Mouse (Mus musculus): ENCODE results near the gene Bag5. TPM values are rescaled to one million over a fixed set of nuclear protein-coding genes. Genes with fewer than 3 reads are reported as not detected.

The Bag5 gene
- total RNA-seq (2015) = 10.8 and 11.4 TPM in 2 replicates
- total RNA-seq (2017) = 19.1 and 21.8 TPM in 2 replicates

DNA sequence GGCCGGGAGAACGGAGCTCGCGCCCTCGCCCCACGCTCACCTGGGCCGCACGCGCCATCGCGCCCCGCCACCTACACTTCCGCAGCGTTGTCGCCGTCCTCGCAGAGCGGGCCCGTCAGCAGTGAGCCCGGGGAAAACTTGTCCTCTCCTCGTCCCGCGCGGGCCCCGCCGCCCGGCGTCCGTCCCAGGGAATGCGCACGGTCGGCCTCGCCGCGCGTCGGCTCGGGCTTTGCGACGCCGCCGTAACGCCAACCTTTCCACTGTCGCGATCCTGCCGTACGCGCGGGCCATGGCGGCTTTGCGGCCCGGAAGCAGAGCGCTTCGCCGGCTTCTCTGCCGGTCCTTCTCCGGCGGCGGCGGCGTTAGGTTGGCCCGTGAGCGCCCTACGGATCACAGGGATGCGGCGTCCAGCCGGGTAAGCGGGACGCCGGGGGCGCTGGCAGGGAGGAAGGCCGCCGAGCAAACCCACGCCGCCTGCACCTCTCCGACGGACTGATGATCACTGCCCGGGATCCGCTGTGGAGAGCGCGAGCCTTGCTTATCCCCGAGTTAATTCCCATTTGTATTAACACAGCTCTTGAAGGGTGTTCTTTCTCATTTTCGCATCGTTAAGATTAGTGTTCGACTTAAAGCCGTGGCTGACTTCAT, at the start of gene Bag5, which contains the start of gene Apopt1:
TSS of gene Bag5 (minus strand) at position 254 of the 648 bp plus-strand sequence.
TSS of gene Apopt1 (plus strand) at position 258 of the 648 bp plus-strand sequence.
- ATAC-seq (ENCODE audit: poor library complexity, severe bottlenecking) = peak; percentile 98

DNA sequence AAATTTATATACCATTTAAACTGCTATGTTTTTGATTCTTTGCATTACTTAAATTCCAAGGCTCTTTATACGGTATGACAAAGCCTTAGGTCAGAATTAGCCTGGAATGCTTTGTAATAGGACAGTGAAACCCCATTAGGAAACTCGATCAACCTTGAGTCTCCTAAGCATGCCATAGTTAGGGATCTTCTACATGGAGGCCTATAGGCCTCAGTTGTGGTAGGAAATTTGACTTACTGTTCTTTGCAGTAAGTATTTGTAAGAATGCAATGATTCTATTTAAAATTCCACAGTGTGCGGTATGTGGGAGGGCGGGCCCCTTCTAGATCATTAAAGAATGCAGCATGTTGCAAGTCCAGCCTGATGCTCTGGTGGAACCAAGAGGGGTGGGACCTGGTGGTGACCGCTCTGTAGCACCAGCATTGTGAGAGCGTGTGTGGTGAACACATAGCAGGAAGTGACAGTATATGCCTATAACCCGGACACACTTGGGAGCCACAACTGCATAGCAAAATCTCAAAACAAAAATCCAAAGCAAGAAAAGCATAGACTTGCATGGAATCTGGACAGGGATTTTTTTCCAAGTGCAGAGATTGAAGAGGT, 47.4 kb upstream of the Bag5 start:
- ATAC-seq (ENCODE audit: poor library complexity, severe bottlenecking) = peak; percentile 31; the same call in 1 of the 2 replicates

GRCm38 (mm10) chr12:111759176-111760061, 46.4 kb upstream of the Bag5 start:
- peak; percentile 26 for ATAC-seq (ENCODE audit: poor library complexity, severe bottlenecking)

GRCm38 (mm10) chr12:111758381-111759175, 45.5 kb upstream of the Bag5 start, which contains the start of gene Klc1:
TSS of gene Klc1 (plus strand) at chr12:111758849.
- ATAC-seq (ENCODE audit: poor library complexity, severe bottlenecking) = peak; percentile 62

- ATAC-seq (ENCODE audit: poor library complexity, severe bottlenecking) = no peak
These were observed 44.7 kb upstream of the Bag5 start for GRCm38 (mm10) chr12:111757561-111758325.

GRCm38 (mm10) chr12:111756698-111757082, 43.6 kb upstream of the Bag5 start:
- ATAC-seq (ENCODE audit: poor library complexity, severe bottlenecking) = no peak

GRCm38 (mm10) chr12:111756082-111756697, 43.1 kb upstream of the Bag5 start:
- ATAC-seq (ENCODE audit: poor library complexity, severe bottlenecking) = no peak

DNA sequence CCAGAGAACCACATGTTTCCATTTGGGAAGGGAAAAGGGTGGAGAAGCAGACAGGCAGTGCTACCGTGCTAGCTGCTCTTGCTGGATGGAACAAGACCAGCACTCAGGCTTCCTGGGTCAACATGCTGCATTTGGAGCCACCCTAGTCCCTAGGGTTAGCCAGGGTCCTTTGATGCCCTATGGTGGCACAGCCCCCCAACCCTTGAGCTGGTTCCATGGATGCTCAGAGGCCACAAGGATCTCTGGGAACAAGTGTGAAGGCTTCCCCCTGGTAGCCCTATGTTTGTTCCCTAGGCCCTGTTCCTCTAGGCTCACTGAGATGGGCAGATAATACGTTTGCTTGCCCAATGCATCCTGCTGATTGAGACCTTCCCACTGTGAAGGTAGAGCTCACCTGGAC, 42.2 kb upstream of the Bag5 start:
- no peak for ATAC-seq (ENCODE audit: poor library complexity, severe bottlenecking)

- ATAC-seq (ENCODE audit: poor library complexity, severe bottlenecking) = no peak
These were observed 41.7 kb upstream of the Bag5 start for GRCm38 (mm10) chr12:111754710-111755109.

DNA sequence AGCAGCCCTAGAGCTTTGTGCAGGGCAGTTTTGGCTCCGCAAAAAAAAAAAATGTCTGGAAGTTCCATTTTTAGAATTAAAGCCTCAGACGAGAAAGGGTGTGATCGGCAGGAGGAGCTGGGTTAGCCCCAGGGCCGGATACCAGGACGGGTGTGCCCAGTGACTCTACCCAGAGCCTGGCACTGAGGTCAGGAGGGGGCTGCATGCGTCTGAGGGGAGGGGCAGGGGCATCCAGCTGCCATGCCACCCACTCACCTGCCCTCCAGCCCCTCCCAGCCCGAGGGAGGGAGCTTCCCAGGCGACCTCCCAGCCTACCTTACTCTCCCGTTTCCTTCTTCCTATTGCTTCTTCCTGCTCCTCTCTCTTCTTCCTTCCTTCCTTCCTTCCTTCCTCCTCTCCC, 40.3 kb upstream of the Bag5 start:
- ATAC-seq (ENCODE audit: poor library complexity, severe bottlenecking) = no peak

DNA sequence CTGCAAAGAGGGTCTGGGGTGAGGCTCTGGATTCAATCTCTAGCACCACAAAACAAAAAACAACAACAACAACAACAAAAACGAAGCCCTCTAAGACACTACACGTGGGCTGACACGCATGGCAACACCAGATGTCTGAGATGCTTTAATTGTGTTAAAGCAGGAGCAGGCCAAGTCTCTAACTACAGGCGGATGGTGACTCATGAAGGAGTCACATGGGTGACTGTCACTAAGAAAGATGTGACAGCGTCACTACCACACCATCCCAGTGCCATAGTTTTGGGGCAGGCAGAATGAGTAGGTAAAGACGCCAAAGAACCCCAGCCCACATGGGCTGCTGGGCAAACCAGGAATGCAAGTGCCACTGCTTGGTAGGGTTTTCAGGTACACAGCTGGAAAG, 39.4 kb upstream of the Bag5 start:
- no peak for ATAC-seq (ENCODE audit: poor library complexity, severe bottlenecking)

GRCm38 (mm10) chr12:111750739-111751138, 37.7 kb upstream of the Bag5 start:
- no peak for ATAC-seq (ENCODE audit: poor library complexity, severe bottlenecking)

DNA sequence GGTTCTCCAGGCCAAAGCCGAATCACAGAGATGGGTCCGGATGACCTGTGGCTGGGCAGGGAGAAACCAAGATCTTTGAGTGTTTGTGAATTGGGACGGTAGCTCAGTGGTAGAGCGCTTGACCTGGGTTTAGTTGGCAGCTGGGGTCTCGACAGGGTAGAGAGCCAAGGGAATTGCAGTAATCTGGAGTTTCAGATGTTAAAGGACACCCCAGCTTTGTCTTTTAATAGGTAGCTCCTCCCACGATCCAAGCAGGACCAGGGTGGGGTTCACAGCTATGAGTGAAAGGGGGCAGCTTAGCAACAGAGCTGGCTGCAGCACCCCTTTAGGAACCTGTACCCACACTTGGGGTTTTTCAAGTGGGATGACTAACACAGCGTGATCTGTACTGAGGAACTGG, 34.4 kb upstream of the Bag5 start:
- no peak for ATAC-seq (ENCODE audit: poor library complexity, severe bottlenecking)

- ATAC-seq (ENCODE audit: poor library complexity, severe bottlenecking) = peak; percentile 48
These were observed 33.0 kb upstream of the Bag5 start for GRCm38 (mm10) chr12:111746091-111746490.

GRCm38 (mm10) chr12:111745274-111745673, 32.2 kb upstream of the Bag5 start:
- no peak for ATAC-seq (ENCODE audit: poor library complexity, severe bottlenecking)

GRCm38 (mm10) chr12:111743981-111744423, 30.9 kb upstream of the Bag5 start:
- peak; percentile 83 for ATAC-seq (ENCODE audit: poor library complexity, severe bottlenecking)

- ATAC-seq (ENCODE audit: poor library complexity, severe bottlenecking) = no peak
These were observed 30.4 kb upstream of the Bag5 start for GRCm38 (mm10) chr12:111743419-111743818.

DNA sequence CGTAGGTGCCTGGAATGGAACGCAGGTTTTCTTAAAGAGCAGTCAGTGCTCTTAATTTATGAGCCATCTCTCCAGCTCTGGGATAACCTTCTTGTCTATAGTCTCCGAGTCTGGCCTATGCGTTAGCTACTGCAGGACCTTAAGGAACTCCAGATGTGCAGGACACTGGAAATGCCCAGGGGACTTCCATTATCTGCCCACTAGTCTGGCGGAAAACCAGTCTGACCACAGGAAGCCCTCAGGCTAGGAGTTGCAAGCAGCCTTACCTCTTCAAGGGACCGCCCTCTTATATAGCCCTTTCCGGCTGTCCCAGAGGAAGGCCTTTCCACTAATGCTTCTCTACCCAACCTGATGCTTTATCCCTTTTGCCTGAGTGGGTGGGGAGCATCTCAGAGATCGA, 28.3 kb upstream of the Bag5 start:
- no peak for ATAC-seq (ENCODE audit: poor library complexity, severe bottlenecking)

GRCm38 (mm10) chr12:111738754-111739153, 25.7 kb upstream of the Bag5 start:
- ATAC-seq (ENCODE audit: poor library complexity, severe bottlenecking) = peak; percentile 54; the same call in 1 of the 2 replicates
